Mouse (Mus musculus): ENCODE measurements around the gene Zswim1. TPM values are rescaled to one million over a fixed set of nuclear protein-coding genes. Genes with fewer than 3 reads are reported as not detected.
"Not testable (repeated sequence)": the region's sequence is repeated elsewhere in the genome, so short reads cannot be mapped to it uniquely, and the experiment has no call there.

Zswim1 gene
- polyA plus RNA-seq, 1 experiment from 2014 or later = 4.1 TPM

DNA sequence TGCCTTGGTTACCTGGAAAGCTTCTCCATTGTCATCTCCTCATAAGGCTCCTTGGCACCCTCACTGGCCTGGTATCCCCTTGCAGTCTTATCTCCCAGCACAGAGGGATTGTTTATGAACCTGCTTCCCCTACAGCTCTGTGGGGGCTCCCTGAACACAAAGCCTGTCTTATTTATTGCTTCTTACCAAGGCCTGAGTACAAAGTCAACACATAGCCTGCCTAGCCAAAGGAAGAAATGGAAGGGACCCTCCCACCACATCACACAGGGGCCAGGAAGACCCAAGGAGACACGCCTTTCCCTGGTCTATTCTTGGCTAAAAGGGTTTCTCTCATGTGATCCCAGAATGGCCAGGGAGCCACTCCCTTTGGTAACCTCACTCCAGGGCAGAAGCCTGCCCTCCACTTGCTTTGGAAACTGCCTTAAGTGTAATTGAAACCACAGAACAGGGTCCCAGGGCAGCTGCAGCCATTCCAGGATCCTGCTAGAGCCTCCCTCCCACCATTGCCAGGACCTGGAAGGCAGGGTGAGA is 51.8 kb downstream of the Zswim1 start:
- peaks cover 10% of the 10 kb centered on the region for H3K4me1 ChIP-seq (ENCODE audit: control insufficient read depth, low read depth, low read length)
- H3K4me2 ChIP-seq (ENCODE audit: low read depth, low read length) = no peak overlapping the region
- ATAC-seq (ENCODE audit: low read depth) = no peak
- H3K4me3 ChIP-seq (ENCODE audit: low read depth, low read length) = no peak overlapping the region
- H3K9me3 ChIP-seq (replicated peaks; ENCODE audit: control insufficient read depth, low read length) = no peaks in the 10 kb centered on the region
- H3K36me3 ChIP-seq (ENCODE audit: control insufficient read depth, insufficient read depth) = 0 out of 2 replicates have a peak, but pooled peaks cover 2% of the 10 kb centered on the region
- 34% methylated on average over 1 of the region's 1 CpGs for WGBS (ENCODE audit: insufficient replicate concordance)
- H3K9ac ChIP-seq (ENCODE audit: low read depth, low read length) = no peak overlapping the region
- H3K27ac ChIP-seq (ENCODE audit: low read length) = no peak overlapping the region
- H3K27me3 ChIP-seq (ENCODE audit: control insufficient read depth, insufficient read depth, low read depth, low read length) = no peaks in the 10 kb centered on the region

DNA sequence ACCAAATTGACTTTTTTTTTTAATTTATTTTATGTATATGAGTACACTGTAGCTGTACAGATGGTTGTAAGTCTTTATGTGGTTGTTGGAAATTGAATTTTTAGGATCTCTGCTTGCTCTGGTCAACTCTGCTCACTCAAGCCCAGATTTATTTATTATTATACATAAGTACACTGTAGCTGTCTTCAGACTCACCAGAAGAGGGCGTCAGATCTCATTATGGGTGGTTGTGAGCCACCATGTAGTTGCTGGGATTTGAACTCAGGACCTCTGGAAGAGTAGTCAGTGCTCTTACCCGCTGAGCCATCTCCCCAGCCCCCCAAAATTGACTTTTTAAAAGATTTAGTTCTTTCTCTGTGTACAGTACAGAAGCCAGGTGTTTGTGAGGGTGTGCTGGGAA is 53.2 kb downstream of the Zswim1 start:
- WGBS (ENCODE audit: insufficient replicate concordance) = 39% methylated on average over 2 of the region's 2 CpGs
- not testable (repeated sequence) for H3K27ac ChIP-seq (ENCODE audit: low read length); H3K27me3 ChIP-seq (ENCODE audit: control insufficient read depth, insufficient read depth, low read depth, low read length); H3K9me3 ChIP-seq (replicated peaks; ENCODE audit: control insufficient read depth, low read length); H3K4me2 ChIP-seq (ENCODE audit: low read depth, low read length); H3K36me3 ChIP-seq (ENCODE audit: control insufficient read depth, insufficient read depth); ATAC-seq (ENCODE audit: low read depth); H3K9ac ChIP-seq (ENCODE audit: low read depth, low read length); H3K4me3 ChIP-seq (ENCODE audit: low read depth, low read length)
- H3K4me1 ChIP-seq (ENCODE audit: control insufficient read depth, low read depth, low read length) = peaks cover 13% of the 10 kb centered on the region

Other genes starting within 250 kb of the Zswim1 start
- gene Spint3, start 249.2 kb upstream of the Zswim1 start, polyA plus RNA-seq (2015; fragmentation: Nextera tagmentation; extraction: Ambion mirVana) = not detected in 2 replicates
- gene Wfdc6a, start 237.2 kb upstream of the Zswim1 start, polyA plus RNA-seq (2015; fragmentation: Nextera tagmentation; extraction: Ambion mirVana) = 0.21 TPM in 1 of 2 replicates, not detected in the other
- not detected in 2 replicates for gene Eppin, start 229.1 kb upstream of the Zswim1 start, polyA plus RNA-seq (2015; fragmentation: Nextera tagmentation; extraction: Ambion mirVana)
- not detected in 2 replicates for gene Wfdc6b, start 209.2 kb upstream of the Zswim1 start, polyA plus RNA-seq (2015; fragmentation: Nextera tagmentation; extraction: Ambion mirVana)
- not detected in 2 replicates for gene Wfdc8, start 209.1 kb upstream of the Zswim1 start, polyA plus RNA-seq (2015; fragmentation: Nextera tagmentation; extraction: Ambion mirVana)
- gene Wfdc16, start 183.9 kb upstream of the Zswim1 start, polyA plus RNA-seq (2015; fragmentation: Nextera tagmentation; extraction: Ambion mirVana) = not detected in 2 replicates
- gene Wfdc10, start 166.6 kb upstream of the Zswim1 start, polyA plus RNA-seq (2015; fragmentation: Nextera tagmentation; extraction: Ambion mirVana) = not detected in 2 replicates
- gene Wfdc9, start 166.1 kb upstream of the Zswim1 start, polyA plus RNA-seq (2015; fragmentation: Nextera tagmentation; extraction: Ambion mirVana) = not detected in 2 replicates
- not detected in 2 replicates for gene Wfdc11, start 148.6 kb upstream of the Zswim1 start, polyA plus RNA-seq (2015; fragmentation: Nextera tagmentation; extraction: Ambion mirVana)
- gene Wfdc13, start 137.6 kb upstream of the Zswim1 start, polyA plus RNA-seq (2015; fragmentation: Nextera tagmentation; extraction: Ambion mirVana) = not detected in 2 replicates
- not detected in 2 replicates for gene Spint4, start 124.2 kb upstream of the Zswim1 start, polyA plus RNA-seq (2015; fragmentation: Nextera tagmentation; extraction: Ambion mirVana)
- gene Spint5, start 107.4 kb upstream of the Zswim1 start, polyA plus RNA-seq (2015; fragmentation: Nextera tagmentation; extraction: Ambion mirVana) = not detected in 2 replicates
- gene Wfdc3, start 76.8 kb upstream of the Zswim1 start, polyA plus RNA-seq (2015; fragmentation: Nextera tagmentation; extraction: Ambion mirVana) = 1.5 and 1.7 TPM in 2 replicates
- 40.1 and 43.1 TPM in 2 replicates for gene Dnttip1, start 76.7 kb upstream of the Zswim1 start, polyA plus RNA-seq (2015; fragmentation: Nextera tagmentation; extraction: Ambion mirVana)
- gene Ube2c, start 52.8 kb upstream of the Zswim1 start, polyA plus RNA-seq (2015; fragmentation: Nextera tagmentation; extraction: Ambion mirVana) = 632 and 661 TPM in 2 replicates
- gene Tnnc2, start 42.7 kb upstream of the Zswim1 start, polyA plus RNA-seq (2015; fragmentation: Nextera tagmentation; extraction: Ambion mirVana) = 29.4 and 67.5 TPM in 2 replicates
- 9.4 and 12.1 TPM in 2 replicates for gene Snx21, start 36.9 kb upstream of the Zswim1 start, polyA plus RNA-seq (2015; fragmentation: Nextera tagmentation; extraction: Ambion mirVana)
- 19.8 and 20.6 TPM in 2 replicates for gene Acot8, start 17.8 kb upstream of the Zswim1 start, polyA plus RNA-seq (2015; fragmentation: Nextera tagmentation; extraction: Ambion mirVana)
- 4.3 TPM in 2 replicates for gene Zswim3, start 17.6 kb upstream of the Zswim1 start, polyA plus RNA-seq (2015; fragmentation: Nextera tagmentation; extraction: Ambion mirVana)
- not detected in 2 replicates for gene Spata25, start 5.9 kb downstream of the Zswim1 start, polyA plus RNA-seq (2015; fragmentation: Nextera tagmentation; extraction: Ambion mirVana)
- gene Ctsa, start 10.2 kb downstream of the Zswim1 start, polyA plus RNA-seq (2015; fragmentation: Nextera tagmentation; extraction: Ambion mirVana) = 90.7 and 92.5 TPM in 2 replicates
- 1.7 and 2.5 TPM in 2 replicates for gene Neurl2, start 10.8 kb downstream of the Zswim1 start, polyA plus RNA-seq (2015; fragmentation: Nextera tagmentation; extraction: Ambion mirVana)
- 23.1 and 27.4 TPM in 2 replicates for gene Pltp, start 35.0 kb downstream of the Zswim1 start, polyA plus RNA-seq (2015; fragmentation: Nextera tagmentation; extraction: Ambion mirVana)
- 36.8 and 38.2 TPM in 2 replicates for gene Pcif1, start 56.6 kb downstream of the Zswim1 start, polyA plus RNA-seq (2015; fragmentation: Nextera tagmentation; extraction: Ambion mirVana)
- 5.9 and 6.8 TPM in 2 replicates for gene Zfp335, start 89.1 kb downstream of the Zswim1 start, polyA plus RNA-seq (2015; fragmentation: Nextera tagmentation; extraction: Ambion mirVana)
- 8.9 and 13.0 TPM in 2 replicates for gene Mmp9, start 118.1 kb downstream of the Zswim1 start, polyA plus RNA-seq (2015; fragmentation: Nextera tagmentation; extraction: Ambion mirVana)
- gene Slc12a5, start 138.1 kb downstream of the Zswim1 start, polyA plus RNA-seq (2015; fragmentation: Nextera tagmentation; extraction: Ambion mirVana) = 0.13 TPM in 2 replicates
- gene Ncoa5, start 212.2 kb downstream of the Zswim1 start, polyA plus RNA-seq (2015; fragmentation: Nextera tagmentation; extraction: Ambion mirVana) = 14.2 and 15.3 TPM in 2 replicates
- gene Cd40, start 232.9 kb downstream of the Zswim1 start, polyA plus RNA-seq (2015; fragmentation: Nextera tagmentation; extraction: Ambion mirVana) = 2.6 and 3.0 TPM in 2 replicates